Mouse (Mus musculus) ovary, postnatal 36 days (tissue): Measurements from ENCODE around the gene Fam174b.
A peak's percentile ranks its signal among the peaks of the same experiment; 100 is the strongest.

Experiments
- DNase-seq: peaks from one replicate; pipeline ENCODE4 v3.0.0; 2022; ENCODE audit warnings: low spot score, mixed read lengths

The Fam174b gene

DNA sequence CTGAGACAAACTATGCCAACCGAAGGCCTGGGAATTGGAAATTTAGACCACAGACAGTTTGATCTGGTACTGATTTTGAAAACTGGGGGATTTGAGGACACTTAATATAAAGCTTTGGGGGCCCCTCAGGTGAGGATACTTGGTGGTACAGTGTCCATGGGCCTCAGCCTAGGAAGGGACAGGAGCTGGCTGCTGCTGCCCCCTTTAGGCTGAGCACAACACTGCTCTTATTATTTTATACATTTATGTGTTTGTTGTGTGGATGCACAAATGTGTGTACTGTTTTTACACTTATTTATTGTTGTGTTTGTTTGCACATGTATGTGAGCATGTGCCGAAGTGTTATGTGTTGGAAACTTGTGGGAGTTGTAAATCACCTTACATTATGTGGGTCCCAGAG lies 9.2 kb downstream of the Fam174b start:
- DNase-seq = no peak

DNA sequence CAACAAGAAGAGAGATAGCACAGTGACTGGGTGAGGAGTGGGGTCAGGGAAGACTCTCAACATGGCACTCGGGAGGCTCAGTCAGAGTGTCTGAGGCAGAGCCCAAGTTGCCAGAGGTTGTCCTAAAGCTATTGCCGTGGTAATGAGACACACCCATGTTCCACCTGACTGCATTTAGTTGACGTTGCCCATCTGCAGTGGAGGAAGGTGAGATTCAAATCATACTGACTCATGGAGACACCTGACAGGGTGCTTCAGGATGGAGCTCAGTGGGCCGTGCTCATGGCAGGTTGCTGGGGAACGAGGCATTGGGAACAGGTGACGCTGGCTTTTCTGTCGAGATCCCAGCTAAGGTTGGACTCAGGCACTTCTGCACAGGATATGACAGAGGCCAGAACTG lies 9.9 kb downstream of the Fam174b start:
- DNase-seq = no peak

DNA sequence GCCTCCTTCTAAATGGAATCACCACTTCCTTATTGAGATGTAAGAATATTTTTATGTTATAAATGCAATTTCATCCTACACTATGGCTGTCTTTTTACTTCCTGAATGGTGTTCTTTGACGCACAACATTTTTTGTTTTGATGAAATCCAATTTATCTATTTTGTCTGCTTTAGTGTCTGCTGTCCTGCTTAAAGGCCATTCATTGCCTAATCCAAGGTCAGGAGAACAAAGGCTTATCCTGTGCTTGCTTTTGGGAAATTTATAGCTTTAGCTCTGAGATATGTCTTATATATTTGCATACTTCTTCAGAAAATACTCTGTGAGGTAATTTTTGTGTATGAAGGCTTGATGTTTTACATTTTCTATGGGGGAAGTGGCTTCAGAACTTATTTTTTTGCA lies 13.5 kb downstream of the Fam174b start:
- DNase-seq = no peak

DNA sequence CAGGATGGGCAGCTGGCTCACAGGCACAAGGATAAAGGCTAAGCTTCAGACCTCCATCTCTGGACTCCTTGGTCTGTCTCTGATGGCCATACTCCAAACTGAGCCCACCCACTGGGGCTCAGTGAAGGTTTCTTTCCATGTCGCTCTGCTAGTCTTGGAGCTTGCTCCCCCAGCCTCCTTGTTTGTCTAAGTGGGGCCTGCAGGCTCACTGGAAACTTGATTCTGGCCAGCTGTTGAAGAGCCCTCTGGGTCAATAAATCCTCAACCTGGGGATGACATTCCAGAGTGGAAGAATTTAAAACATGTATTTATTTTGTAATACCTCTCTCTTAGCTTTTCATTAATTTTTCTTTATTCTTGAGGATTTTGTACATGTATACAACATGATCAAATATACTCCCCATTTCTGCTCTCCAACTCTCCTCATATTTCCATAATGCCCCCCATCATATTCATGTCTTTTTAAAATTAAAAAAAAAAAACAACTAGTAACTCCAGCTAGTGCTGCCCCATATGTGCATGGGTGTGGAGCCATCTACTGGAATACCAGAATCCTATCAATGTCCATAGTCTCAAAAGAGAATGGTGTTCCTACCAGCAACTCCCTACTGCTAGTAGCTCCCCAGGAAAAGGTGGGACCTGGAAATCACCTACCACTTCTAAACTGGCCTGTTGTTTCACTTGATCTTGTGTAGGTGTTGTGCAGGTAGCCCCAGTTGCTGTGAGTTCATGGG lies 15.4 kb downstream of the Fam174b start:
- no peak for DNase-seq

DNA sequence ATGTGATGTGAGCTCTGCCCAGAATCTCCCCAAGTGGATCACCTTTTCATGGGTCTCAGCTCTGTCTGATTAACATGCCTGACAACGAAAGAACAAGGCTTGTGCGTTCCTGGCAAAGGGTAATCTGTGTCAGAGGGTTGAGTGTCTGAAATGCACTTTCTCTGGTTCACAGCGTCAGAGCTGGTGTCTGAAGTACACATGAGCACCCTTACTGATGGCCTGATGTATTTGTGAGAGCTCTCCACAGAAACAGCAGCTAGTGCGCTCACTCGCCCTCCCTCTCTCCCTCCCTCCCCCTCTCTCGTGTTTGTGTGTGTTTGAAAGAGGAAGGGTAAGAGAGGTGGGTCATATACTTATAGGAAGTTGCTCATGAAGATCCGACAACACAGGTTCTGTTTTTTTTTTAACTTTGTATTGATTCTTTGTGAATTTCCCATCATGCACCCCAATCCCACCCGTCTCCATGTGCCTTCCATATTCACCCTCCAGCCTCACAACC lies 21.6 kb downstream of the Fam174b start:
- no peak for DNase-seq

DNA sequence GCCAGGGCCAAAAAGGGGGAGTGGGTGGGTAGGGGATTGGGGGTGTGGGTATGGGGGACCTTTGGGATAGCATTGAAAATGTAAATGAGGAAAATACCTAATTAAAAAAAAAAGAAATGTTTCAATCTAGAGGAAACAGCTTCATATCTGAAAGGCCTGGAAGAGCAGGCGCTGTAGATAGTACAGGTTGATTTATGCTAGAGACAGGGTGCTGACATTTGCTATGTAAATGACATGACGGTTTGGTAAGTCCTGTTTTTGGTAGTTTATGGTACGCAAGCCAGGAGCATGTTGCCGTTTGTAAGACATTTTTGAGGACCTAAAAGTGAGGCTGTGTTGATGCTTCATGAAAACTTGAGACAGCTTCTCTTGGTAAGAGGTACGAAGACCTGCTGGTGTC lies 24.6 kb downstream of the Fam174b start:
- DNase-seq = no peak

DNA sequence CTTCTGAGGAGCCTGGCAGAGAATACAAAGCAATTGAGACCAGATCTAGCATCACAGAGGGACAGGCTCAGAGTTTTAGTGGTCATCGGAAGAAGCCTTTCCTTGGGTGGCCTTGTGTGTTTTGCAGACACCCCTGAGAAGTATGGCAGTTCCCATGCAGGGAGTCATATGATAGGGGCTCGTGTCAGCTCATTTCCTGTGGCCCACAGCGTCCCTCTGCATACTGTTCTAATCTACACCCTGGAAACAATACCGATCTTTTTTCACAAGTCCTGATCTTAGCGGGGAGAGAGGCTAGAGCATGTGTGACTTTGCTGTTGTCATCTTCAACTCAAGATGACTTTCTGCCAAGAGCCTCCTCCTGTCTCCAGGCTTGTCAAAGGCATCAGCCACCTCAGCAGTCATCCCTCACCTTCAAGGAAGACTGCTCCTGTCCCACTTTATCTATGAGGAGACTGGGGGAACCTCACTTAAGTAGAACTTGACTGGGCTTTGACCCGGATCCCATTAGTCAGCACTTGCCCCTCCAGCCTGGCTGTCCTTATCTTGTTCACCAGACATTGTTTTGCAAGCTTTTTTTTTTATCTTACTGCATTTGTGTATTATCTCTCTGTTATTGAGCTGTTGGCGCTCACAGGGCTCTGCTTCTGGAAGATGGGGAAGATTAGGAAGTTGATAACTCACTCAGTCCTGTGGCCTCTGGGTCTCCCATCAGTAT lies 25.2 kb downstream of the Fam174b start:
- no peak for DNase-seq

DNA sequence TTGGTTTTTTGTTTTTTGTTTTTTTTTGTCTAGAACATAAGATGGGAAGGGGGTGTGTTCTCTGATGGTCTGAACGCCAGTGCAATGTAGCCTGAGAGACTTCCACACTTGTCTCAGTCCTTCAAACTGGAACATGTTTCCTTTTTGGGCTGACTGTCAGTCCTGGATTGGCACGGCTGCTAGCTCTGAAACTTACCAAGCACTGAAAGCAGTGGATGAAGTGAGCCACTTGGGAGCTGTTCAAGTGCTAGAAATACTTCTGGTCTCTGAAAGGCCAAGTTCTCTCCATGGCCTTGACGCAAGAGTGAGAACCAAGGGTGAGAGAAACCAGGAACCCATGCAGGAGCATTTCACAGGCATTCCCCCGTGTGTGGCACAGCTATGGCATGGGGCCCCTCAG lies 29.1 kb downstream of the Fam174b start:
- DNase-seq = no peak

DNA sequence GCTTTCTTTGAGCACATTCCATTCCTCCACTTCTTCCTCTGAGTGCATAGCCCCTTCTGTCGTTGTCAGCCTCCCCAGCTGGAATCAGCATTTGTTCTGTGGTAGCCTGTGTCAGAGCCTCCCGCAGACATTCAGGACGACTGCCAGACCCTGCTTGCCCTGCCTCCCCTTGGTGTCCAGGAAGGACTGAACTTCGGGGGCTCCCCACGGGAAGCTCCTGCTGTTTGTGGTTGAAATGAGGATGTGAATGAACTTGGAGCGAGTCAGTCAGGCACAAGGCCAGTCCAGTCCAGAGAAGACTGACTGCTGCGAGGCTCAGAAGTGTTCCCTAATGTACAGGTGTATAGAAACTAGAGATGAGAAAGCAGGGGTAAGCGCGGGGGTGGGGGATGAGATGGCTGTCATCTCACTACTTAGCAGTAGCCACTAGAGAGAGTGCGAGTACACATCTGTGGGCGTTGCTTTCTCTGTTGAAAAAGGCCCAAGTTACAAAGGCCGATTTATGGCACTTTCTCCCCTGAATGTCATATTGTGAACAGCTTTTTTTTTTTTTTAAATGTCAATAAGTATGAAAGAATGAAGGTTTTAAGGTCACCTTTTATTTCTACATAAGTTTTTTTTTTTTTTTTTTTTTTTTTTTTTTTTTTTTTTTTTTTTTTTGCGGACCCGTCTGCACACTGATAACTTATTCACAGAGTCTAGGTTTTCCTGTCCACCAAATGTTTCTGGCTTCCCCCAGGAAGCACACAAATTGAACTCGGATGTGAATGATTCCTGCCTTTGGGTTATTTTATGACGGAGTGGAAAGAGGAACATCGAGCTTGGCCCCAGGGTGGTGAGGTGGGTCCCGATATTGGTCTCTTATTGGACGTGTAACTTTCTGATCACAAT lies 31.5 kb downstream of the Fam174b start:
- peak; percentile 7 for DNase-seq

DNA sequence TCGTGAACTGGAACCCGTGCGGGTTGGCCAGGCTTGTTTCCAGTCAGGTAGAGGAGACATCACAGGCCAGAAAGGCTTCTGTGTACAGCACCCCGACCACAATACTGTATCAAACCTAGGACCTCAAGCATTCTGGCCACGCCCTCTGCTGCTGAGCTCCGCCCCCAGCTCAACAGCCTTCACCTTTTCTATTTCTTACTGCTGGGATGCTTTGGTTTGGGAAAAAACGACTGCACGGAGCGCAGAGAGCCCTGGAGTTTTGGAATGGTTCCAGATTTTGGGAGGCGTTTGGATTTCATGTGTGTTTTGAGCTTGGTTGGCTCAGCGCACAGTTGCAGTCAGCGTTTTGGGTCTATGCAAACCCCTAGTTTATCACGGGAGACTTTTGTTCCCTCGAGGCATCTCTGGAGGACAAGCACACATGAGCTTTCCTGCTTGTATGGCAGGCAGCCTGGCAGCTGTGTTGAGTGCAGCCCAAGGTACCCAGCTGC lies 32.2 kb downstream of the Fam174b start:
- peak; percentile 5 for DNase-seq

DNA sequence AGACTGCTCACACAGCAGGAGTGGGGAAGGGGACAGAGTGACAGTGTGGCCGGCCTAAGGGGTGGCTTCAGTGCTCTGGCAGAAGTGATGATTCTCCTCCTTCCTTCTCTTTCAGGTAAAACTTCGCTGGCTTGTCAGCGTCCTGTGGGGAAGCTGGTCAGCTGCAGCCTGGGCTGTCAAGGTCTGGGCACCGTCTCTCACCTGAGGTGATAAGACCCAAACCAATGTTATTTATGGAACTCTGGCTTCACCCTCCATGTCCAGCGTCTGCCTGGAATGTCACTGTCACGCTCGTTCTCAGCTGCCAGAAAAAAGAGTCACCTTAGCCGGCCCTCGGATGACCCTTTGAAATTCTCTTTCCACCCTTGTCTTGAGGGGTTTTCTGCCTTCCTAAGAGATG lies 34.7 kb downstream of the Fam174b start:
- no peak for DNase-seq

DNA sequence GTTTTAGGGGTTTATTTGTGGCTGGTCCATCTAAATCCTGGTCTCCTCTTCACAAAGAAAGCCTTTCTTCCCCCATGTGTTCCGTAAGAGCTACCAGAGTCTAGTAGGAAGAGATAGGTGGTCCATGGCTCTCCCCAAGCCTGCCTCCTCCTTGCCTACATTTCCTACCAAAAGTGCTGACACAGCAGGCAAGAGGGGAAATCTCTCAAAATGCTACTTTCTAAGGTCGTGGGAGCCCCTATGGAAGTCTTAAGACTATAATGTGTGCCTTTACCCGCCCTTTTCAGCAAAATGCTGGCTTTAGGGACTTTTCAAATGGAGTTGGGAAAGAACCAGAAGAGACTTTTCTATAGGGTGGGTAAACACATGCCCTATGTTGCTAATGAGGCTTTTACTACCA lies 37.7 kb downstream of the Fam174b start:
- DNase-seq = no peak

DNA sequence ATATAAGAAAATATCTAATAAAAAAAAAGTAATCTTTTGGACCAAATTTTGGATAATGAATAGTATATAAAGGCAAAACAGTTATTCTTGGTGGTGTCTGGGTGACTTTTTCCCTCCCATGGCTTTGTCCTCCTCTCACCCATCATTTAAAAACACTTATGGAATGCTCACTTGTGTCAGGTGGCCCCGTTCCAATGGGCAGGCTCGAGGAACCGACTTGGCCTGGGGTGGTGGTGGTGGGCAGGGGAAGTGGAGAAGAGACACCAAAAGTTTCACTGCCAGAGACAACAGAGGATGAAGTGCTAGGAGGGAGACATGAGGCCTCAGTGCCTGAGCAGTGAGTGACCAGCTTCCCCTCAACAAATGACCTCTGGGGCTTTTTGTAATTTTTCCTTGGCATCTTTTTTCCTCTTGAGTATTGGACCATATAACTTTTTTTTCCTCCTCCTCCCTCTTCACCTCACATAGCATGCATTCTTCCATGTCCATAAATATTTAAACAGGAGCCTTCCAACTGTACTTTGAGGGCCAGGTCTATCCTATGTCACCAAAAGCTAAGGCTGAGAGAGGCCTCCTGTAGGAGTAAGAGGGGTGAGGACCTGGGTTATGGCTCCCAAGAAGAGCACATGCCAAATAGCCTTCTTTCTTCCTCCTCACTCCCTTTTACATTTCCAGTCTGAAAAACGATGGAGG lies 44.8 kb downstream of the Fam174b start:
- DNase-seq = no peak

DNA sequence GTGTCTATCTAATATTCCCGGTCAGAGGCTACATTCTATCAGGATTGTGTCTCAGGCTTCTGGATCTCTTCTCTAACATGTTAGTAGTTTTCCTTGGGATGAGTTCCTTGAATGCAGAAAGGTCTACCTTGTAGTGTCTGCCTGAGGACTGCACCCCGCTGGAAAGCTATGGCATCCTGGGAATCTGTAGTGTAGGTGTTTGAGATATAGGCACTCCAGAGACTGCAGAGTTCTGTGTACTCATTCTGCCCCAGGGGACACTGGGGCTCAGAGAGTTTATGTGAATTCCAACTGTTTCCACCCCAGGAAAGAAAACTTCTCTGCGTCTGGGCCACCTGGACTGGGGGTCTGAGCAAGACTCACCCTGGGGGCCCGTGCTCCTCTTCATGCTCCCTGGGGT lies 45.7 kb downstream of the Fam174b start:
- DNase-seq = no peak

DNA sequence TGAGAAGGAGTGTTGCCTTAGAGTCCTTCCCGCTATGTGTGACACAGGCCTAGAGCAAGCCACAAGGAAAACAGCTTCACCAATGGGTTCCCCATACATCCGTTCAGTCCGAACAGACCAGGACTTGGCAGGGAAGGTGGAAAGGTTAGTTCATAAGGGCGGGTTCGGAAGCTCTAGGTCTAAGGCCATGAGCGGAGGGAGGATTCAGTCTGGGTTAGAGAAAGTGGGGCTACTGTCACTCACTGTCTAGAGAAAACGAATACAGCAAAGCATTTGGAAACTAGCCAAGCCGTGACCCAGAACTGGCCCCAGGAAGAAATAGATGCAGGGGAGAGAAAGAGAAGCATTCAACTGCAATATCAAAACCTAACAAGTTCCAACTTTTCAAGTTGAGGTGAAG lies 47.4 kb downstream of the Fam174b start:
- DNase-seq = no peak

DNA sequence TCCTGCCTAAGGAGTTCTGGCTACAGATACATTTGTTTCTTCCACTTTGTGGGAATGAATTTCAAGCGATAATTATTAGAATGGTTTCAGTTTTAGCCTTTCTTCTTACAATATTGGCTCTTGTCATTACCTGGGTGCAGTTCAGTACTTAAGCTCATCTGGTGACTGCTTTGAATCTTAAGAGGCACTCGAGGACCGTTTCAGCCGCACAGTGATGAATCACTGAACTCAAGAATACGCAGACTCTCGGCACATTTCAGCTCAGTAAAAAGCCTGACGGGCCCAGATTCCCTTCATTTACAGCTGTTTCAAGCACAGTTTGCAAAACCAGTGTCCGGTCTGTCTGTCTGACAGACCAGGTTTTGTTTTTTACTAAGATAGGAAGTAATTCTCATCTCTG lies 51.0 kb downstream of the Fam174b start:
- no peak for DNase-seq

DNA sequence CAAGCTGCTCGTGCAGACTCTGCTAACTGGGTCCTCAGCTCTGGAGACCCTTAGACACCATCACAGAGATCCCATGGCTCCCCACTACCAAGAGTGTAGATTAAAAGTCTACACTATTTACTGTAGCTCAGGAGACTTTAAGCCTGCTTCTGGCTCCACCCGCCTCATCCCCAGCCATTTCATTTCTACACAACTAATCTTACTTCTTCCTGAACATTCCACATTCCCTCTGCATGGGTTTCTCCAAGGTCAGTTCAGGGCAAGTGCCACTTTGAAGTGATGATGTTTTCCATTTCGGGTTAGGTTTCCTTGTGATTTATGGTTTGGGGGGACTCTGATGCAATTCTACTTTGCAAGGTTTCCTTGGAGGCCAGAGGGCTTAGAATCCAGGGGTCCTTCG lies 52.1 kb downstream of the Fam174b start:
- DNase-seq = no peak

DNA sequence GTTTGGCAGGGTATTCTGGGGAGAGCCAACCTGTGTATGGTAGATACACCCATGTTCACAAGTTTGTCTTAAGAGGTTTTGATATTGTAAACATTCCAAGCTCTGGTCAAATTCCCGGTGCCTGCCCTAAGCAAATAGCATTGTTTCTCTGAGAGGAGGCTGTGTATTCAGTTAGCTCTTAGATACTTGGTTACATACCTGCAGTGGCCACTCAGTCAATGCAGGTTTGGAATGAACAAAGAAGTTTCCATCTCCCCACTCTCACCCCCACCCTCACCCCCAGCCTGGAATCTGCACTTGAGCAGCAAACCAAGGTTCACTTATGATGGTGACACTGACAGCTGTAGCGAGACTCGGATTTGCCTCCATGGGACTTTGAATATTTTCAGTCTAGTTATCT lies 52.5 kb downstream of the Fam174b start:
- DNase-seq = no peak

DNA sequence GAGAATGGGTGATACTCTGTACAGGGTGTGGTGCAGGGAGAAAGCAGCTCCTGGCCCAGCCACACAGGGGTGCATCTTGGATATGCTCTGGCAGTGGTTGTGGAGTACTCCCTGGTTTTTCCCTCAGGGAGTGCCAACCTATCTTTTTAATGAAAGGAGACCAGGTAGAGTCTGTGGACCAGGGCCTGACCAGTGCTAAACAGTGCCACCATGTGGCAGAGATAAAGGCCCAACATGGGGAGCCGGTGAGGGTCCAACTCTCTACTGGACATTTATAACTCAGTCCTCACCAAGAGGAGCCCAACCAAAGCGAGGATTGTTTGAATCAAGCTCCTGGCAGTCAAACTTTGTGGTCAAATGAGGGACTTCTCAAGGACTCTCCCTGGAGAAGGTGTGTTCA lies 69.2 kb downstream of the Fam174b start:
- DNase-seq = peak; percentile 13

DNA sequence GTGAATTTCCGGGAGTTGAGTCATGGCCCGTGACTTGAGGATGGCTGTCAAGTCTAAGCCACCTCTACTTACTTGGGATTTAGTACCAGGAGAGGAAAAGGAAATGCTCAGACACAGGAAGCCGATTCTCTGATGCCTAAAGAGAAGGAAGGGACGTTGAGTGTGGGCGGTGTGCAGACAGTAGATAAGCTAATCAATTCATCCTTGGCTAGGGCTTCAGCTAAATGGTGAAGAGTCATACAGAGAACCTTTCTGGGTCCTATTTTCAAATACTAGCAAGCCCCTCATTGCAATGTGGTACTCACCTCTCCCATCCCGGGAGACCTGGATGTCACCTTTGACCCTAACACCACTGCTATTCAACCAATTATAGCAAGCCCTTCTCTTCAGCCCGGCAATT lies 71.3 kb downstream of the Fam174b start:
- no peak for DNase-seq

DNA sequence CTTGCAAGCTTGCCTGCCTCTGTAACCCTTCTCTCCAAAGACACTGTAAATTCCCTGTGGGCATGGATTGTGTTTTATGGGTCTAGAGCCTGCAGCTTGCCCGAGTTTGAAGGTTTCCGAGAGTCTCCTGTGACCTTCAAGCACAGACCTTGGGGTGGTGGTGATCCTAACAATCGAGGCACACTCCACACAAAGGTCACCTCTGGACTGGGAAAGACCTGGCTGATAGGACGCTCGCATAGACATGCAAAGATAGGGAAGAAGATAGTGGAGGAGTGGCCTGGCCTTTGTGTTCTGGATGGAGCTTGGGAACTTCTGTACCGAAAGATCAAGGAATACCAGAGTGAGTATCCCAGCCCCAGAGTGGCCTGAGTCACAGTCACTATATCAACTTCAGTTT lies 72.1 kb downstream of the Fam174b start:
- DNase-seq = no peak

DNA sequence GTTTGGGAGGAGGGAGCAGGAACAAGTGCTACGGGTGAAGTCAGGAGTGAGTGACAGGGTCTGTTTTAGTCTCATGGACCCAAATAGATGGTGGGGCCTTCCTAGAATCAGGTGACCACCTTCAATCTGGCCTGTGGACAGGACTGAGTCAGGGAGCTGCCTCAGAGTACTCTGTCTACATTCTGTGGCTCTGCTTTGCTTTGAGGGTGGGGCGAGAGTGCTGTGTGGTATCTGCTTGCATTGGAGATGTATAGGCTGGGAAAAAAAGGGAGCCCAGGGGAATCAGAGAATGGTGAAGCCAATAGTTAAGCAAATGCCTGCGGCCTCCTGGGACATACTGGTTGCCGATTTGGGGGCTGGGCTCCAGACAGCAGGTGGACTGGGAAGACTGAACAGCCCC lies 73.8 kb downstream of the Fam174b start:
- no peak for DNase-seq
